Mouse (Mus musculus): ENCODE data around the gene Trp53rka. TPM values are rescaled to one million over a fixed set of nuclear protein-coding genes. Genes with fewer than 3 reads are reported as not detected.
A peak's percentile ranks its signal among the peaks of the same experiment; 100 is the strongest.

Gene Trp53rka
- polyA plus RNA-seq, 1 experiment from 2014 or later, result 42.5 TPM

DNA sequence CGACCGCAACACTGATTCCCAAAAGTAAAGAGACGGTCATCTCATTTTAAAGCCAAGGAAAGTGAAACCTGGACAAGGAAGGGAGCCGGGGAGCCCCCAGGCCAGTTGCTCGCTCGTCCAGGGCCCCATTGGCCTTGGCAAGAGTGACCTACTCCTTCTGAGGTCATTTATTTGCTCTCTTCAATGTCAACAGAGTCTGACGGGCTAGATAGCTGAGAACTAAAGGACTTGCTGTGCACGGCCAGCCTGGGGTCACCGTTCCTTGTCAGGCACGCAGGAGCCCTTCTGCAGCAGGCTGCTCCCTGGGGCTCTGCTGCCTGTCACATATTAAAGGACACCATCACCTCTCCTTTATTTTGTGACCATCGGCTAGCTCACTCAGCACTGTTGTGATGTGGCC lies 21.2 kb downstream of the Trp53rka start:
- Histone ChIP-seq H3K4me2 (replicated peaks; ENCODE audit: low read depth, low read length) (no peak overlapping the region), H3K4me3 (ENCODE audit: low read length) (no peak overlapping the region), H3K27me3 (ENCODE audit: control insufficient read depth, insufficient read depth, low read length) (peaks cover 23% of the 10 kb centered on the region), H3K9ac (ENCODE audit: low read depth, low read length) (no peak overlapping the region), H3K36me3 (ENCODE audit: control insufficient read depth, insufficient read depth, low read length) (no peaks in the 10 kb centered on the region), H3K9me3 (ENCODE audit: control insufficient read depth, low read length) (no peaks in the 10 kb centered on the region), H3K4me1 (ENCODE audit: control insufficient read depth, insufficient read depth, low read length) (0 out of 2 replicates have a peak, but pooled peaks cover 5% of the 10 kb centered on the region), H3K27ac (ENCODE audit: low read depth, low read length) (no peak overlapping the region)
- WGBS, result 66% methylated on average over 11 of the region's 11 CpGs
- no peak for ATAC-seq (ENCODE audit: low FRiP score, low TSS enrichment)

DNA sequence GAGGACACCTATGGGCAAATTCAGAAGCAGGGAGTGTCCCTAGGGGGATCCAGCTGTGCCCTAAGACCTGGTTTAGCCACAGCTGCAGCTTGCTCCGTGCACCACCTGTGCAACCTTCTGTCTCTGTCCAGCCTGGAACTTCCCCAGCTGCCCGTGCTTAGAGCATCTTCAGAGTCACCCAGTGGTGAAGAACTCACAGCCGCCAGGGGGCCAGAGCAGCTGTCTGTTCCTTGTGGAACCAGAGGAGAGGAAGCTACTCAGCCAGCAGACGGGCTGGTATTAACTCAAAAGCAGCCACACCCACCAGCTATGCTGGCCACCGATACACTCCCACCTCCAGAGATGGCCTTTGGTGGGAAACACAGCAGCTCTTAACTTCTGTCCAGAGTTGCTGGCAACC lies 23.0 kb downstream of the Trp53rka start:
- ATAC-seq (ENCODE audit: low FRiP score, low TSS enrichment), result 0 out of 2 replicates have a peak, but pooled peaks have one; percentile 43
- Histone ChIP-seq H3K27ac (ENCODE audit: low read depth, low read length) (no peak overlapping the region), H3K9ac (ENCODE audit: low read depth, low read length) (no peak overlapping the region), H3K27me3 (ENCODE audit: control insufficient read depth, insufficient read depth, low read length) (peaks cover 23% of the 10 kb centered on the region), H3K4me1 (ENCODE audit: control insufficient read depth, insufficient read depth, low read length) (0 out of 2 replicates have a peak, but pooled peaks cover 5% of the 10 kb centered on the region), H3K36me3 (ENCODE audit: control insufficient read depth, insufficient read depth, low read length) (no peaks in the 10 kb centered on the region), H3K9me3 (ENCODE audit: control insufficient read depth, low read length) (no peaks in the 10 kb centered on the region), H3K4me3 (ENCODE audit: low read length) (no peak overlapping the region), H3K4me2 (replicated peaks; ENCODE audit: low read depth, low read length) (no peak overlapping the region)
- WGBS, result 17% methylated on average over 5 of the region's 5 CpGs

DNA sequence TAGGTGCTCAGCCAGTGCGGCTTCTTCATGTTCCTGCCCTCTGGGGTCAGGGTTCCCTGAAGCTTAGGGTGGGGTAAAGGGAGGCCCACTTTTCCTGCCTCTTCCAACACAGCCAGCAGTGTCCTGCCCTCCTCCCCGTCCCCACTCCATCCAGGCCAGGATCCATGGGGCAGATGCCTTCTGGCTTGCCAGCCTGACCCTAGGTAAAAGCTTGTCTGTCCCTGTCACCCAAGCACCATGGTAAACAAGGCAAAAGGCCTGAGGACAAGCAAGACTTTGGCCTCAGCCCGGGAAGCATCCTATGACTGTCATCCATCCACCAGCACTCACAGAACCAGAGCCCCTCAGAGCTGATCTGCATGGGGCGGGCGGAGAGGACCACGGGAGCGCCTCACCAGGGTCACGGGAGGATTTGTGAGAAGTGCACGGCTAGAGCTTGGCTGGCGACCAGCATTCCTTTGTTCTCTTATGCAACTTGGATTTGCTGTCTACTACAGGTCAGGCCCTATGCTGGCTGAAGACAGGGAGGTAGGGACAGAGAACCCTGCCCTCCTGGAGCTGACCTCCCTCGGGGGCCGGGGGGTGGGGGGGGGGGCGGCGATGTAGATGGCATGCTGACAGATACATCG lies 25.2 kb downstream of the Trp53rka start:
- no peak; the same call in 1 of the 2 replicates for ATAC-seq (ENCODE audit: low FRiP score, low TSS enrichment)
- WGBS, result 56% methylated on average over 15 of the region's 15 CpGs
- Histone ChIP-seq H3K4me3 (ENCODE audit: low read length) (no peak overlapping the region), H3K36me3 (ENCODE audit: control insufficient read depth, insufficient read depth, low read length) (no peaks in the 10 kb centered on the region), H3K9me3 (ENCODE audit: control insufficient read depth, low read length) (no peaks in the 10 kb centered on the region), H3K4me1 (ENCODE audit: control insufficient read depth, insufficient read depth, low read length) (0 out of 2 replicates have a peak, but pooled peaks cover under 1% of the 10 kb centered on the region), H3K9ac (ENCODE audit: low read depth, low read length) (no peak overlapping the region), H3K27me3 (ENCODE audit: control insufficient read depth, insufficient read depth, low read length) (peaks cover 17% of the 10 kb centered on the region), H3K27ac (ENCODE audit: low read depth, low read length) (no peak overlapping the region), H3K4me2 (replicated peaks; ENCODE audit: low read depth, low read length) (no peak overlapping the region)

DNA sequence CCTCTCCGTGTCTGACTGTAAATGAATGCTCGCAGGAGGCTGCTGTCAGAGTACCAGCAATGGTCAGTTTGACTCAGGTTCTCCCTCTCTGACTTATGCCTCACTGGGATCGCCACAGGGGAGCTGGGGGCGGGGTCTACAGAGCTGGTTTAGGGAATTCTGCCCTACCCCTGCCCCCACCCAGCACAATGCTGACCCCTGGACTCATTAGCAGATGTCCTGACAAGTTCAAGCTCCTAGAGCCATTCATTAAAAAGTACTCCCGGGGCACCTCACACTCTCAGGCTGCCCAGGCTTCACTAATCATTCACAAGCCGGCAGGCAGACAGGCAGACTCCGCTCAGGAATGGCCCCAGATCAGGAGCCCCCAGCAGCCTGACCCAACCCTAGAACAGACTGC lies 33.5 kb downstream of the Trp53rka start:
- Histone ChIP-seq H3K9me3 (ENCODE audit: control insufficient read depth, low read length) (no peaks in the 10 kb centered on the region), H3K27ac (ENCODE audit: low read depth, low read length) (no peak overlapping the region), H3K4me2 (replicated peaks; ENCODE audit: low read depth, low read length) (no peak overlapping the region), H3K36me3 (ENCODE audit: control insufficient read depth, insufficient read depth, low read length) (no peaks in the 10 kb centered on the region), H3K27me3 (ENCODE audit: control insufficient read depth, insufficient read depth, low read length) (no peaks in the 10 kb centered on the region), H3K4me3 (ENCODE audit: low read length) (no peak overlapping the region), H3K4me1 (ENCODE audit: control insufficient read depth, insufficient read depth, low read length) (no peaks in the 10 kb centered on the region), H3K9ac (ENCODE audit: low read depth, low read length) (no peak overlapping the region)
- ATAC-seq (ENCODE audit: low FRiP score, low TSS enrichment), result no peak; the same call in 1 of the 2 replicates
- 20% methylated on average over 7 of the region's 7 CpGs for WGBS

DNA sequence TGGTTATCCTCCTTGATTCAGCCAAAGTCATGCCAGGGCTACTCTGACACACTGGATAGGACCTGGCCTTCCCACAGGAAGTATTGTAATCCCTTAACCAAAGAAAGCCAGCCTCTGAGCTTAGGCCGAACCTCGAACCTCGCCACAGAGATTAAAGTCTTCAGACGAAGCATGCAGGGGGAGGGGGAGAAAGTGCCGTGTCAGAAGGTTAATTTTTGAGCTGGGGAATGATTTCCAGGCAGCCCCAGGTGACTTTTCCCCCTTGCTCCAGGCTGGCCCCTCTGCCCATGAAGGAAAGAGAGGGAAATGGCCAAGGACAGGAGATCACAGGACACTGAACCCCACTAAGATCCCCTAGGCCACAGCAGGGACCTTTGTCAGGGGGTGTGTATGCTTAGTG lies 34.9 kb downstream of the Trp53rka start:
- Histone ChIP-seq H3K27me3 (ENCODE audit: control insufficient read depth, insufficient read depth, low read length) (no peaks in the 10 kb centered on the region), H3K9ac (ENCODE audit: low read depth, low read length) (no peak overlapping the region), H3K27ac (ENCODE audit: low read depth, low read length) (no peak overlapping the region), H3K4me2 (replicated peaks; ENCODE audit: low read depth, low read length) (no peak overlapping the region), H3K36me3 (ENCODE audit: control insufficient read depth, insufficient read depth, low read length) (no peaks in the 10 kb centered on the region), H3K9me3 (ENCODE audit: control insufficient read depth, low read length) (no peaks in the 10 kb centered on the region), H3K4me3 (ENCODE audit: low read length) (no peak overlapping the region), H3K4me1 (ENCODE audit: control insufficient read depth, insufficient read depth, low read length) (no peaks in the 10 kb centered on the region)
- no peak for ATAC-seq (ENCODE audit: low FRiP score, low TSS enrichment)
- 73% methylated on average over 5 of the region's 5 CpGs for WGBS

DNA sequence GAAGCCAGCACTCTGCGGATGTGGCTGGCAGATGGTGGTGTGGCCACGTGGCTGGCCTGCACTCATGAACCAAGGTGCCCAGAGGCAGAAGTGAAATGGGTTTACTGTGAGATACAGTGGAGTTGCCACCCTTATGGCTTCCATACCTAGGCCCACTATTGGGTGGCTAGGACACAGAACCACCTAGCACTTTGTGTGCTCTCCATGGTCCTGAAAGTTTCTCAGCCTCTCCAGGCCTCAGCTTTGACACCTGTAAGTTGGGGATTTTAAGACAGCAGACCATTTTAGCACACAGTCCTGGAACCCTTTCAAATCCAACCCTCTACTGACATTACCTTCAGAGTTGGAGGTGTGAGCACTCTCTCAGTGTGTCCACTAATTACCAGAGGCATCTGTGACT lies 36.4 kb downstream of the Trp53rka start:
- H3K4me3 ChIP-seq (ENCODE audit: low read length), result no peak overlapping the region
- no peaks in the 10 kb centered on the region for H3K36me3 ChIP-seq (ENCODE audit: control insufficient read depth, insufficient read depth, low read length)
- H3K4me1 ChIP-seq (ENCODE audit: control insufficient read depth, insufficient read depth, low read length), result no peaks in the 10 kb centered on the region
- no peak overlapping the region for H3K9ac ChIP-seq (ENCODE audit: low read depth, low read length)
- H3K4me2 ChIP-seq (replicated peaks; ENCODE audit: low read depth, low read length), result no peak overlapping the region
- no peak overlapping the region for H3K27ac ChIP-seq (ENCODE audit: low read depth, low read length)
- ATAC-seq (ENCODE audit: low FRiP score, low TSS enrichment), result no peak
- H3K9me3 ChIP-seq (ENCODE audit: control insufficient read depth, low read length), result no peaks in the 10 kb centered on the region
- H3K27me3 ChIP-seq (ENCODE audit: control insufficient read depth, insufficient read depth, low read length), result no peaks in the 10 kb centered on the region
- WGBS, result 53% methylated on average over 2 of the region's 2 CpGs

DNA sequence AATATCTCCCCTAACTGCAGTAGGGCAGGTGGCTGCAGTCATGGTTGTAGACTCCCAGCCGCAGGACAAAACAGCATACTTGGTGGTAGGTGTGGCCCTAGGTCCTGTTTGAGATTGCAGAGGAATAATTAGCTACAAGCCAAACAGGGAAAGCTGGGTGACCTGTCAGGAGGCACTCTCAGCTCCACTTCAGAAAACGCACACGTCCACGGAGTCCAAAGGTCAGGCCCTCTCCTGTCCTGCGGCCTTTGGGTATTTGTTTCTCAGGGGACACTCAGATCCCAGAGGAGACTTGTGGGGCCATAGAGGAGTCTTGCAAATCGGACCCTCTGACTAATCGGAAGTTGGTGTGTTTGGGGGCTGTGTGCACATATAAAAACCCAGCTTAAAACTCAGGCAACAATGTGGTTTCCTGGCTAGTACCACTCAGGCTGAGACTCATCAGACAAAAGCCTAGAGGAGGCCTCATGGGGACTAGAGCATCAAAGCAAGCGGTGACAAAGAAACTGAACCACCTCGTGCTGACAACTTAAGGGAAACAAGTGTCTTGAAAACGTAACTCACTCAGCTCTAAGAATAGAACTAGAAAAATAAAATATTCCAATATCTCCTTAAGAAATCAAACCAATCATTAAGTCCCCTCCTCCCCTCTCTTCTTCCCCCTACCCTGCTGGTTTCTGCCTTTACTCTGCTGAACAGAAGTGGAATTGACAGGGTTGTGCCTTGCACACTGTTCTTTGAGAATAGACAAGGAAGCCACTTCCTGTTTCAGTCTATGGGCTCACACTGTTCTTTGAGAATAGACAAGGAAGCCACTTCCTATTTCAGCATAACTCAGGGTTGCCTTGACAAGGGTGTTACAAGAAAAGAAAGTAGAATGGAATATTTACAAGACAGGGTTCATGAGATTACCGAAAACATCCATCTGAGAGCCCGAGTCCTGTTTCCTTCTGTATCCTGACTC lies 40.1 kb downstream of the Trp53rka start:
- no peaks in the 10 kb centered on the region for H3K36me3 ChIP-seq (ENCODE audit: control insufficient read depth, insufficient read depth, low read length)
- WGBS, result 82% methylated on average over 12 of the region's 12 CpGs
- no peaks in the 10 kb centered on the region for H3K4me1 ChIP-seq (ENCODE audit: control insufficient read depth, insufficient read depth, low read length)
- no peak overlapping the region for H3K9ac ChIP-seq (ENCODE audit: low read depth, low read length)
- no peaks in the 10 kb centered on the region for H3K27me3 ChIP-seq (ENCODE audit: control insufficient read depth, insufficient read depth, low read length)
- H3K9me3 ChIP-seq (ENCODE audit: control insufficient read depth, low read length), result no peaks in the 10 kb centered on the region
- no peak overlapping the region for H3K4me2 ChIP-seq (replicated peaks; ENCODE audit: low read depth, low read length)
- no peak for ATAC-seq (ENCODE audit: low FRiP score, low TSS enrichment)
- no peak overlapping the region for H3K4me3 ChIP-seq (ENCODE audit: low read length)
- H3K27ac ChIP-seq (ENCODE audit: low read depth, low read length), result no peak overlapping the region

DNA sequence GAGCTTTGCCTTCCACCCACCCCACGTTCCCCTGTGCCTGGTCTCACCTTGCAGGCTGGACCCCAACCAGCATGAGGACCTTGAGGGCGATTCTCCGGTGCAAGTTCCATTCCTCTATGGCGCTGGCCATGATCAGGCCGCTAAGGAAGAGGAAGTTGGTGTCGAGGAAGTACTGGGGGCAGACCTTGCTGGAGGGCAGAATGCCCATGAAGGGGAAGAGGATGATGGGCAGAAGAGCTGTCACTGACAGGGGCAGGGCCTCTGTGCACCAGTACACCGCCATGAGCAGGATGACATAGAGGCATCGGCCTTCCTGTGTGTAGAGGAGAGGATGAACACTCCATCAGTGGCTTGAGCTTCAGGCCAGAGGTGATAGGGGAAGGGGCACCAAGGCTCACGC lies 44.6 kb downstream of the Trp53rka start:
- Histone ChIP-seq H3K27me3 (ENCODE audit: control insufficient read depth, insufficient read depth, low read length) (no peaks in the 10 kb centered on the region), H3K9me3 (ENCODE audit: control insufficient read depth, low read length) (no peaks in the 10 kb centered on the region), H3K4me2 (replicated peaks; ENCODE audit: low read depth, low read length) (no peak overlapping the region), H3K36me3 (ENCODE audit: control insufficient read depth, insufficient read depth, low read length) (no peaks in the 10 kb centered on the region), H3K27ac (ENCODE audit: low read depth, low read length) (no peak overlapping the region), H3K9ac (ENCODE audit: low read depth, low read length) (no peak overlapping the region), H3K4me1 (ENCODE audit: control insufficient read depth, insufficient read depth, low read length) (no peaks in the 10 kb centered on the region), H3K4me3 (ENCODE audit: low read length) (no peak overlapping the region)
- no peak for ATAC-seq (ENCODE audit: low FRiP score, low TSS enrichment)
- WGBS, result 79% methylated on average over 9 of the region's 9 CpGs

DNA sequence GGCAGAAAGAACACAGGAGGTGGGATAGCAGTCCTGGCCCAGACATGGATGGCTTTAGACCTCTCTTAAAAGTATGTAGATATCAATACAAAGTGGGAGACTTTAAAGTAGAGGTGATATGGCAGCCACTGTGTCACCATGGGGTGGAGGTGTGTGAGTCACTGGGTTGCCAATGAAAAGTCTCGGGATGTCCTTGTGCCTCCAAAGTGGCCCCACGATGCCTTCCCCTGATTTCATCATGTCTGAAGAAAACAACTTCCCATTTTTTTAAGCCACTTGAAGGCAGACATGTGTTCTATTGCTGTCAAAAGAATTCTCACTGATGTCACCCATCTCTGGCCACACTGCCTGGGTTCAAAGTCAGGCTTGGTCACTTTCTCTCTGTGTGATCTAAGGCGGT lies 48.3 kb downstream of the Trp53rka start:
- no peaks in the 10 kb centered on the region for H3K27me3 ChIP-seq (ENCODE audit: control insufficient read depth, insufficient read depth, low read length)
- no peak for ATAC-seq (ENCODE audit: low FRiP score, low TSS enrichment)
- H3K9ac ChIP-seq (ENCODE audit: low read depth, low read length), result no peak overlapping the region
- no peak overlapping the region for H3K4me3 ChIP-seq (ENCODE audit: low read length)
- no peak overlapping the region for H3K27ac ChIP-seq (ENCODE audit: low read depth, low read length)
- no peaks in the 10 kb centered on the region for H3K9me3 ChIP-seq (ENCODE audit: control insufficient read depth, low read length)
- H3K4me1 ChIP-seq (ENCODE audit: control insufficient read depth, insufficient read depth, low read length), result no peaks in the 10 kb centered on the region
- H3K36me3 ChIP-seq (ENCODE audit: control insufficient read depth, insufficient read depth, low read length), result no peaks in the 10 kb centered on the region
- WGBS, result 82% methylated on average over 3 of the region's 3 CpGs
- no peak overlapping the region for H3K4me2 ChIP-seq (replicated peaks; ENCODE audit: low read depth, low read length)

Data from kidney, embryonic 14.5 days (tissue).